Mouse (Mus musculus) heart, postnatal 10 days (tissue): ENCODE results near the gene Gm1553. TPM values are rescaled to one million over a fixed set of nuclear protein-coding genes. Genes with fewer than 3 reads are reported as not detected.

Experiments used
- DNase-seq, 2 experiments: peaks; one replicate each; pipeline ENCODE4 v3.0.0; 2021
- intact Hi-C: fragments of 180-260 bp; cut with DNase I; formaldehyde crosslinking; loops from one replicate; pipeline ENCODE4 v1.15.1; 2025
- total RNA-seq, 2 experiments: library from RNA; stranded (reverse); gene quantifications; 2 replicates each; pipeline ENCODE4 v1.2.3; 2021

Gm1553 gene
- total RNA-seq: not detected

- DNase-seq: no peak
- intact Hi-C loops: no loop called here
These were observed at the start of gene Gm1553 for GRCm38 (mm10) chr10:82492518-82492917. Gm1553 (minus strand) TSS chr10:82492618.

Other genes with a start within 250 kb of the Gm1553 start
- not detected for gene 4932415D10Rik, start 176.0 kb downstream of the Gm1553 start, total RNA-seq
- gene Gm4924, start 138.4 kb downstream of the Gm1553 start, total RNA-seq: 1 to 10 TPM; 3.9 to 4.1 TPM
- gene 1190007I07Rik, start 130.6 kb upstream of the Gm1553 start, total RNA-seq: 10 to 100 TPM; 24.2 to 25.0 TPM
- 10 to 100 TPM; 31.2 to 32.5 TPM for gene Tdg, start 137.2 kb upstream of the Gm1553 start, total RNA-seq
- gene Glt8d2, start 198.0 kb upstream of the Gm1553 start, total RNA-seq: 1 to 10 TPM; 3.4 to 3.6 TPM
- 10 to 100 TPM; 30.1 to 38.4 TPM for gene Hcfc2, start 203.5 kb upstream of the Gm1553 start, total RNA-seq